Mouse (Mus musculus) cortical plate, adult 2 months (tissue): ENCODE measurements around the gene Gtf2i.

Source experiments
- CTCF ChIP-seq: fragments of 200-500 bp; IDR thresholded peaks from 2 replicates; pipeline ENCODE4 v1.5.1; 2011; ENCODE audit warnings: mild to moderate bottlenecking, control low read depth, low read length; ENCODE audit not compliant: insufficient read depth; ENCODE audit errors: extremely low read depth
- POLR2A ChIP-seq: fragments of 200-500 bp; IDR thresholded peaks from 2 replicates; pipeline ENCODE4 v1.6.1; 2011; ENCODE audit warnings: mild to moderate bottlenecking, low read length, control low read depth; ENCODE audit not compliant: insufficient read depth; ENCODE audit errors: extremely low read depth

DNA sequence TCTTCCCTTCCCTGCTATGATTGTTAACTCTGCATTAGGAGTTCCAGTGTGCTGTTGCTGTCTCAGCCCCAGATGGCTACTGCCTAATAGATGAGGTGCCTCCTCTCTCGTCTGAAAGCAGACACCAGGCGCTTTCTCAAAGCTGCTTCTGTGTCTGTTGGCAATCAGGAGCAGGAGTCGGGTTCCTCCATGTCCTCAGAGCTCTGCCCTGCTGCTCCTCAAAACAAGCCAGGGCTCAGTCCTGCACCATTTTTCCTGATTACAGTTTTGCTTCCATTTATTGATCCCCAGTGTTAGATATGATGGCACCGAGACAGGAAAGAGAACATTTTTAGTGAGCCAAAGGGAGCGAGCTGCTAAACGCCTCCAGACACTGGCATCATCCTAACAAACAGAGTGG lies 9.9 kb downstream of the Gtf2i start:
- no peak for TF ChIP-seq CTCF
- TF ChIP-seq POLR2A: no peak
